Mouse (Mus musculus) hindbrain, embryonic 11.5 days (tissue): ENCODE measurements around the gene Mpv17. TPM values are rescaled to one million over a fixed set of nuclear protein-coding genes. Genes with fewer than 3 reads are reported as not detected.
A peak's percentile ranks its signal among the peaks of the same experiment; 100 is the strongest.

Experiments used
- ATAC-seq: fragments of 200-750 bp; cut with Nextera tagmentation; 2 replicates; pipeline ENCODE4 v1.8.0; 2017; ENCODE audit warnings: mild to moderate bottlenecking, moderate TSS enrichment, moderate library complexity; ENCODE audit not compliant: low FRiP score
- DNase-seq: peaks from one replicate; pipeline ENCODE4 v3.0.0-alpha.2; 2015; ENCODE audit warnings: low spot score
- H3K27ac ChIP-seq: fragments of 300-500 bp; sonication (generic); 2 replicates; pipeline ENCODE4 v1.5.1; 2014; ENCODE audit warnings: mild to moderate bottlenecking, low read depth, low read length
- H3K27me3 ChIP-seq: fragments of 300-500 bp; sonication (generic); 2 replicates; pipeline ENCODE4 v1.6.1; 2014; ENCODE audit warnings: mild to moderate bottlenecking, low read length, moderate library complexity, mixed read lengths; ENCODE audit not compliant: control insufficient read depth, insufficient read depth
- H3K36me3 ChIP-seq: fragments of 300-500 bp; sonication (generic); 2 replicates; pipeline ENCODE4 v1.6.1; 2014; ENCODE audit warnings: mild to moderate bottlenecking, low read length, moderate library complexity, mixed read lengths; ENCODE audit not compliant: control insufficient read depth, insufficient read depth
- H3K4me1 ChIP-seq: fragments of 300-500 bp; sonication (generic); replicated peaks from 2 replicates; pipeline ENCODE4 v1.6.1; 2014; ENCODE audit warnings: low read length, mixed read lengths; ENCODE audit not compliant: control insufficient read depth, insufficient read depth
- H3K4me2 ChIP-seq: fragments of 300-500 bp; sonication (generic); replicated peaks from 2 replicates; pipeline ENCODE4 v1.6.1; 2014; ENCODE audit warnings: mild to moderate bottlenecking, low read depth, low read length
- H3K4me3 ChIP-seq: fragments of 300-500 bp; sonication (generic); 2 replicates; pipeline ENCODE4 v1.5.1; 2014; ENCODE audit warnings: low read depth, low read length
- H3K9ac ChIP-seq: fragments of 300-500 bp; sonication (generic); 2 replicates; pipeline ENCODE4 v1.6.1; 2014; ENCODE audit warnings: low read depth, low read length
- H3K9me3 ChIP-seq: fragments of 300-500 bp; sonication (generic); 2 replicates; pipeline ENCODE4 v1.6.1; 2016; ENCODE audit warnings: low read length; ENCODE audit not compliant: control insufficient read depth
- WGBS: fragments of 180-500 bp; shearing (Covaris S2); extraction: QIAGEN DNeasy Blood & Tissue Kit; methylation state at CpG from one replicate; pipeline ENCODE4 v1.1.7; 2014; 5-methylcytosine and 5-hydroxymethylcytosine counted together
- polyA plus RNA-seq: library from polyadenylated mRNA; unstranded; fragments of >200 nt; fragmentation: Nextera tagmentation; extraction: Ambion mirVana; gene quantifications from 2 replicates; pipeline ENCODE4 v1.2.1, GENCODE M21; 2014

Mpv17 gene
- polyA plus RNA-seq, 1 experiment from 2014 or later = 57.1 TPM

GRCm38 (mm10) chr5:31164878-31165277 is 10.8 kb upstream of the Mpv17 start:
- H3K4me1 ChIP-seq = no peaks in the 10 kb centered on the region
- DNase-seq = no peak
- no peaks in the 10 kb centered on the region for H3K9me3 ChIP-seq
- no peak overlapping the region for H3K4me3 ChIP-seq
- no peak overlapping the region for H3K27ac ChIP-seq
- H3K27me3 ChIP-seq = no peaks in the 10 kb centered on the region
- WGBS = 93% methylated on average over 1 of the region's 1 CpGs
- H3K4me2 ChIP-seq = no peak overlapping the region
- peaks cover 18% of the 10 kb centered on the region for H3K36me3 ChIP-seq
- no peak for ATAC-seq
- no peak overlapping the region for H3K9ac ChIP-seq

DNA sequence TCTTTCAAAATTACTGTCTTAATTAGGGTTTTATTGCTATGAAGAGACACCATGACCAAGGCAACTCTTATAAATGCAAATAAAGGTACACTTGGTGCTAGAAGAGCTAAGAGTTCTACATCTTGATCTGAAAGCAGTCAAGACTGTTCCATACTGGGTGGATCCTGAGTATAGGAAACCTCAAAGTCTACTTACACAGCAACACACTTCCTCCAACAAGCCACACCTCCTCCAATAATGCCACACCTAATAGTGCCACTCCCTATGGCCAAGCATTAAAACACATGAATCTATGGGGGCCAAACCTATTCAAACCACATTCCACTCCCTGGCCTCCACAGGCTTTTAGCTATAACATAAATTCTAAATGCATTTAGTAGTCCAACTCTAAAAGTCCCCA is 8.4 kb upstream of the Mpv17 start:
- Histone ChIP-seq H3K4me1 (no peaks in the 10 kb centered on the region), H3K9ac (no peak overlapping the region), H3K27me3 (no peaks in the 10 kb centered on the region), H3K4me3 (no peak overlapping the region), H3K4me2 (no peak overlapping the region), H3K36me3 (peaks cover 19% of the 10 kb centered on the region; the same call in 1 of the 2 replicates), H3K9me3 (no peaks in the 10 kb centered on the region), H3K27ac (no peak overlapping the region)
- ATAC-seq (no peak), DNase-seq (no peak)

GRCm38 (mm10) chr5:31153516-31154151 is 417 bp downstream of the Mpv17 start:
- Histone ChIP-seq H3K27ac (no peak overlapping the region), H3K4me3 (peak overlapping the region; percentile 54), H3K9ac (peak overlapping the region; percentile 79), H3K9me3 (no peaks in the 10 kb centered on the region), H3K27me3 (no peaks in the 10 kb centered on the region), H3K36me3 (peaks cover 5% of the 10 kb centered on the region; the same call in 1 of the 2 replicates), H3K4me2 (peak overlapping the region; percentile 71), H3K4me1 (peaks cover 3% of the 10 kb centered on the region; the same call in 1 of the 2 replicates)
- DNase-seq = no peak
- WGBS = 40% methylated on average over 6 of the region's 6 CpGs
- peak; percentile 37; the same call in 1 of the 2 replicates for ATAC-seq

DNA sequence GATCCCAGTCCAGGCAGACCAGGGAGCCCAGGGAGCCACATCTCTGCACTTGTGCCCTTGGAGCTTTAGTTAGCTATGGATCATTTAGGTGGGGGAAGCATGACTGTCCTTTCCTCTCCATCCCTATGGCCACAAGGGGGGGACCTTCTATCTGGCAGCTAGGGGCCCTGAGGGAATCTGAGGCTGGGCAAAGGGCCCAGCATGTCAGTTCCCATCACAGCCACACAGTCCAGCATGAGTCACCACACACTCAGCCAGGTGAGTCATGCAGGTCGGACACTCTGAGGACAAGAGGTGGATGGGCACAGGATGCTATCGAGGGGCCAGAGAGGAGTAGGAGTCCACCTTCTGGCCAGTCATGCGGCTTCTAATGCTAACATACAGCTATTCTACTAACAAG is 2.3 kb downstream of the Mpv17 start:
- Histone ChIP-seq H3K27ac (no peak overlapping the region), H3K4me1 (peaks cover 3% of the 10 kb centered on the region; the same call in 1 of the 2 replicates), H3K4me3 (no peak overlapping the region), H3K27me3 (no peaks in the 10 kb centered on the region), H3K36me3 (no peaks in the 10 kb centered on the region), H3K9me3 (no peaks in the 10 kb centered on the region), H3K9ac (no peak overlapping the region), H3K4me2 (no peak overlapping the region)
- 85% methylated on average over 3 of the region's 3 CpGs for WGBS
- no peak for ATAC-seq
- no peak for DNase-seq

GRCm38 (mm10) chr5:31149781-31150180 is 4.3 kb downstream of the Mpv17 start:
- Histone ChIP-seq H3K9me3 (no peaks in the 10 kb centered on the region), H3K4me2 (no peak overlapping the region), H3K27ac (no peak overlapping the region), H3K4me3 (no peak overlapping the region), H3K27me3 (no peaks in the 10 kb centered on the region), H3K36me3 (no peaks in the 10 kb centered on the region), H3K4me1 (peaks cover 3% of the 10 kb centered on the region; the same call in 1 of the 2 replicates), H3K9ac (no peak overlapping the region)
- no peak for ATAC-seq
- 94% methylated on average over 4 of the region's 4 CpGs for WGBS
- DNase-seq = no peak

GRCm38 (mm10) chr5:31138968-31139425 is 15.1 kb downstream of the Mpv17 start:
- no peak overlapping the region for H3K27ac ChIP-seq

GRCm38 (mm10) chr5:31138241-31138967 is 15.6 kb downstream of the Mpv17 start, which contains the start of gene Ucn:
TSS of gene Ucn (minus strand) at chr5:31138829.
- Histone ChIP-seq H3K36me3 (no peaks in the 10 kb centered on the region), H3K4me2 (peak within 1 kb of the TSS; percentile 33), H3K9ac (no peak within 1 kb of the TSS), H3K9me3 (no peaks in the 10 kb centered on the region), H3K4me1 (peaks cover 10% of the 10 kb centered on the region), H3K27ac (no peak within 1 kb of the TSS), H3K4me3 (peak within 1 kb of the TSS; percentile 31), H3K27me3 (peaks cover 46% of the 10 kb centered on the region)
- 2% methylated on average over 51 of the region's 52 CpGs for WGBS
- ATAC-seq (no peak), DNase-seq (peak; percentile 36)

More at GRCm38 (mm10) chr5:31138968-31139425, 15.1 kb downstream of the Mpv17 start:
- Histone ChIP-seq H3K9ac (no peak overlapping the region), H3K4me1 (peaks cover 10% of the 10 kb centered on the region), H3K36me3 (no peaks in the 10 kb centered on the region), H3K4me3 (no peak overlapping the region), H3K27me3 (peaks cover 46% of the 10 kb centered on the region), H3K9me3 (no peaks in the 10 kb centered on the region), H3K4me2 (no peak overlapping the region)
- peak; percentile 38 for DNase-seq
- WGBS = 17% methylated on average over 9 of the region's 9 CpGs
- no peak for ATAC-seq

DNA sequence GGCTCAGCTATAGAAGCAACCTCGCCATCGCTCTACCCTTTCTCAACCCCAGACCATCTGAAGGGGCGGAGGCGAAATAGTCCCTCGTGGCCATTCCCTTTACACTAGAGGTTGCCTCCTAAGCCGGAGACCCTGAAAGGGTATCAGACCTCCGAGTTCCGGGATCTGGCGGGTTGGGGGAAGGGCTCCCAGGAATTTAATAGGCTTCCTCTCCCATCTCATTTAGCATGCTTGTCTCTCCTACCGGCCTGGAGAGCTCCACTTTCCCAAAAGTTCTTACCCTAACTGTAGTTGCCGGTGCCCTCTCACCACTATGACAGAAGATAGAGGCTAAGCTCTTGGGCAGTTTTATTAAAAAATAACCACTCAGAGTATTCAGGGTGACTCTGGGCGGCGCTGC is 16.4 kb downstream of the Mpv17 start:
- DNase-seq = peak; percentile 34

More for the DNA sequence above, 16.4 kb downstream of the Mpv17 start:
- under 1% methylated on average over 13 of the region's 13 CpGs for WGBS
- H3K27me3 ChIP-seq = peaks cover 46% of the 10 kb centered on the region
- H3K4me2 ChIP-seq = peak overlapping the region; percentile 33
- H3K4me3 ChIP-seq = peak overlapping the region; percentile 31
- H3K27ac ChIP-seq = no peak overlapping the region
- no peak overlapping the region for H3K9ac ChIP-seq
- no peaks in the 10 kb centered on the region for H3K36me3 ChIP-seq
- no peaks in the 10 kb centered on the region for H3K9me3 ChIP-seq
- peaks cover 10% of the 10 kb centered on the region for H3K4me1 ChIP-seq
- ATAC-seq = no peak
